Mouse (Mus musculus) liver, adult (tissue): ENCODE measurements around the gene Usp32.

Experiments used
- GATA4 ChIP-seq: IDR thresholded peaks from 2 replicates; pipeline ENCODE4 v1.6.1; 2014; ENCODE audit warnings: mild to moderate bottlenecking, low read length; ENCODE audit not compliant: insufficient replicate concordance

Gene Usp32

DNA sequence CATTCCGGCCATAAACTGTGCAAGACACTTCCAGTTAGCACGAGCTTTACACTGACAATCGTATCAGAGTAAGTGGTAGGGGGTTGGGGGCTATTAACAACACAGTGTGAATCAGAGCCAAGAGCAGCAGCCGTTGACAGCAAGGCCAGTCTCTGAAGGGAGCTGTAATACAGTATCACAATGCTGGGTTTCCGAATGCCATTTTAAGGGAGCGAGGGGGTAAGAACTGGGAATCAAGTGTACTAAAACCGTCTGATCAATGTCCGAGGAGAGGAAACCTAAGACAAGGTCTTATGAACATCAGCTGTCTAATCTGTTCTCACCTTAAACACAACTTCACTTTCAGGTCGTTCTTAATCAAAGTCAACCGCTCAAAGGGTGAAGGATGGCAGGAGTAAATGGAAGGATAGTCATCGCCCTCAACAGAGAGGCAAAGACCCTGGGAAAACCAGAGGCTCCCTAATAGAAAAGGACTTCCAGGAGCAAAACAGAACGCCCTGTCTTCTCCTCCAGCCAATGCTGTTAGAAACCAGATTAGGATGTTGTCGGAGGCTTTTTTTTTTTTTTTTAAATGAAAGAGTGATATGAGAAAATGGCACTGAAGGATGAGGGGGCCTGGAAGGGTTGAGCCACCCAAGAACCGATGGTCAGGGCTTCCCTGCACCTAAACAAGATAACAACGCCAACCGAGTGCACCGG, 1.0 kb downstream of the Usp32 start:
- TF ChIP-seq GATA4 = no peak

DNA sequence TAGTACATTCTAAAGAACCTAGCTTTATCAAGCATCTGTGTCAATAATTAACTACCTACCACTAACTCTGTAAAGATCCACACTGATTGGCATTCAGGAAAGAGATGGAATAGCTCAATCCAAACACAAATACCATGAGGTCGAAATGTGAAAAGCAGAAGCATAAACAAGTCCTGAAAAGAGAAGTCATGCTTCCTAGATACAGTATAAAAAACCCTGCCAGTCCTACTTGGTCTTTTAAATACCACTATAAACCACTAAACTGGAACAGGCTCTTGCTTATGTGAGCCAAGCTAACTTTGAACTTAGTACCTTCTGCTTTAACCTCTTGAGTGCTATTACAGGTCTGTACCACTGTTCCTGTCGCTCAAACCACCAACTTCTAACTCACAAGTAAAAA, 8.4 kb downstream of the Usp32 start:
- no peak for TF ChIP-seq GATA4

- no peak for TF ChIP-seq GATA4
These were observed 11.1 kb downstream of the Usp32 start for GRCm38 (mm10) chr11:85128883-85129282.

DNA sequence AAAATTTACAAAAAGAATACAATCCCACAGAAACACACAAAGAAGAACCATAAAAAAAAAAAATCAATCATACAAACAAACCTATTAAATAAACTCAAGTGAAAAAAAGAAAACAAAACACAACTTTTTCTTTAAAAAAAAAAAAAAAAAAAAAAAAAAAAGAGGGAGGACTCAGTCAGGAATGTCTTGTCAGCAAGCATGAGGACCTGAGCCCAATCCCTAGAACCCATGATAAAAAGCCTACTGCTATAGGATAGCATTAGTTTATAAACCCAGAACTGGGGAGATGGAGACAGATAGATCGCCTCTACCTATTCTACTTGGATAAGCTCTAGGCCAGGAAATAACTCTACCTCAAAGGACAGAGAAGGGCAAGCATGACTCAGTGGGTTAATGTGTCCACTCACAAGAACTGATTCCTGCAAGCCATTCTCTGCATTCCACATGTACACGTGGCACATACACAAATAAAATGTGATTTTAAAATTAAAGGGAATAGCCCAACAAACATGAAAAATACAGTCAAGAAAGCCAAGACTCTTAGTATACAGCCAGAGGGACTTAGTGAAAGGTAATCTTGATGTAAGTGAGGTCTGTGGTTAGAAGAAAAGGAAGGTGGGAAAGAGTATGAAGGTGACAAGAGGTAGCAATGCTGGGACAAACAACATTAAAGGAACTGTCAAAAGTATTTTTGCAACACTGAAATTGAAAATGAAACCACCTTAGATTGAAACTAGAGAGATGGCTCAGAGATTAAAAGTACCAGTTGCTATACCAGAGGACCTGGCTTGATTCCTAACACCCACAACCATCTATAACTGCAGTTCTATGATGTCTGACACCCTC, 13.5 kb downstream of the Usp32 start:
- TF ChIP-seq GATA4 = no peak

DNA sequence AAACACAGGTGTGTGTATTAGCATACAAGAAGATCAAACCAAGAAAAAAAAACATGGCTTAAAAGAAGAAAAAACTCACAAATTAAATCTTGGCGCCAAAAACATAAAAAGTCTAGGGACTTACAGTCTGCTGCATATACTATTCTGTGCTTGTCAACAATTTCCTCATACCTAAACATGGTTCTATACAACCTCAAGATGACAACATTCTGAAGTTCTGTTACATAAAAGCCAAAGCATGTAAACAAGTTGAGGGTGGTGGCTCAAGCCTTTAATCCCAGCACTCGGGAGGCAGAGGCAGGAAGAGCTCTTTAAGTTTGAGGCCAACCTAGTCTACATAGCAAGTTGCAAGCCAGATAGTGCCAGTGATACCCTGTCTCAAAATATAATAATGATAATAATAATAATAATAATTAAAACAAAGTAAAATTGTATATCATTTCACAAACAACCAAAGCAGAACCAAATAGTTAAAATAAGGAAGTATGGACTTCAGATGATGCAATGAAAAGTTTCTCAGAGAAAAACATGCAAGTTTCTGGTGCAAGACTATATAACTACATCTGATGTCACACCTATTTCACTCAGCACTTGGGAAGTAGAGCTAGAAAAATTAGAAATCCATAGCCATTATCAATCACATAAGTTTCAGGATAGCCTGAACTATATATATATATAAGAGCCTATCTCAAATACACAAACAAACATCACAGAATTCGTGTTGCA, 16.5 kb downstream of the Usp32 start:
- TF ChIP-seq GATA4 = no peak

DNA sequence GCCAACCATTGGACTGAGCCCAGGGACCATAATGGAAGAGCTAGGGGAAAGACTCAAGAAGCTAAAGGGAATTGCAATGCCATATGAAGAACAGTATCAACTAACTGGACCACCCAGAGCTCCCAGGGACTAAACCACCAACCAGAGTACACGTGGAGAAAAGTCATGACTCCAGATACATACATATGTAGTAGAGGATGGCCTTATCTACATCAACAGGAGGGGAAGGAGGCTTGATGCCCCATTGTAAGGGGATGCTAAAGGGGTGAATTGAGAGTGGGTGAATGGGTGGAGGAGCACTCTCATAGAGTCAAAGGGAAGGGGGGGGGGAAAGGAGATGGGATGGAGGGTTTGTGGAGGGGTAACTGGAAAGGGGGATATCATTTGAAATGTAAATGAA, 17.9 kb downstream of the Usp32 start:
- no peak for TF ChIP-seq GATA4

DNA sequence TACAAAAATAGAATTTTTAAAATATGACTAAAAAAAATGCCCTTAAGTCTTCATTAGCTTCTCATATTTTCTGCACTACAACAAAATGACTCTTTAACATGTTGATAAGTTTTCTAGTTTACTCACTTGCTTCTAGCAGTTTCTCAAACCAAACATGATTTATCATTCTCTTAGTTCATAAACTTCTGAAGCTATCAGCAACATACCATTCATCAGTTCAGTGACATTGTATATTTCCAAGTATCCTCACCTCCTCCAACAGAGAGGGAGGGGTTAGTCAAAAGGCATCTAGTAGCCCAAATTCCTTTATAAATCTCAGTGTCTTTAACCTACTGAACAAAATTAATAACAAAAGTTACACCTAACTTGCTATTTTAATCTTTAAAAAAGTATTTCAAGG, 22.8 kb downstream of the Usp32 start:
- TF ChIP-seq GATA4 = no peak

DNA sequence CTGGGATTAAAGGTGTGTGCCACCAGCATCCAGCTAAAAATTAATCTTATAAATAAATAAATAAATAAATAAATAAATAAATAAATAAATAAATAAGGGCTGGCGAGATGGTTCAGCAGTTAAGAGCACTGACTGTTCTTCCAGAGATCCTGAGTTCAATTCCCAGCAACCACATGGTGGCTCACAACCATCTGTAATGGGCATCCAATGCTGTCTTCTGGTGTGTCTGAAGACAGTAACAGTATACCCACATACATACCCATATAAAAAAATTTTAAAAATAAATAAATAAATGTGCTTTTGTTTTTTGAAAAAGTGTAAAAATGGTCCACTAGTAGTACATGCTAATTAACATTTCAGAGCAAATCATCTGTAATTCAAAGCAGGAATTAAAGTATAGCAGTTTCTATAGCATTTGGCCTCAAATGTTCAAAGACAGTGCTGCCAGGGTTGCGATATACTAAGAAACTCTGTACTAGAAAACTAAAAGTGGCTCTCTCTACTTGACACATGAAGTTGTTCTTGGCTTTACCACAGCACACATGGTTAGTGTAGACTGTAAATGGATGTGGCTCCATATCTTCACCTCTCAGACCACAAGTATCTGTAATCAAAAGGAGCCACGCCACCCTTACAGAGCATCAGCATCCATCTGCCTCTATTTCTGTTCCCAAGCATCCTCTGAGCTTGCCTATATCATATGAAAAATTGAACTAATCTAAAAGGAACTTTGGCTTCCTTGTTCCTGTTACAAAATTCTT, 23.7 kb downstream of the Usp32 start:
- TF ChIP-seq GATA4 = no peak

- no peak for TF ChIP-seq GATA4
These were observed 30.0 kb downstream of the Usp32 start for GRCm38 (mm10) chr11:85109957-85110356.

DNA sequence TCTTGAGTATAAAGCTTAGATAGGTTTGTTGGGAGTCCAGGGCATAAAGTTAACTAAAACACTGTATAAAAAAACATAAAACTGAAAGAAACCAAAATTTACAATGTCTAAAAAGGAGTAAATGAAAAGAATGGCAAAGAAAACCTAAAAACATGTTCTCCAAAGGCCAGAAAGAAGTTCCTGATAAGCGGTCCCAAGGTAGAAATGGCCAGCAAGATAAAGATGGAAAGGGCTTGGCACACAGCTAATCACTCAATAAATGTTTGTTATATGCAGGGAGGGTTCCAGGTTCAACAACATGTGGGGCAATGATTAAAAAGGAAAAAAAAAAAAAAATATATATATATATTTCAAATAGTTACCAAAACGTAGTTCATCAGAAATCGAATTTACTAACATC, 32.7 kb downstream of the Usp32 start:
- no peak for TF ChIP-seq GATA4

DNA sequence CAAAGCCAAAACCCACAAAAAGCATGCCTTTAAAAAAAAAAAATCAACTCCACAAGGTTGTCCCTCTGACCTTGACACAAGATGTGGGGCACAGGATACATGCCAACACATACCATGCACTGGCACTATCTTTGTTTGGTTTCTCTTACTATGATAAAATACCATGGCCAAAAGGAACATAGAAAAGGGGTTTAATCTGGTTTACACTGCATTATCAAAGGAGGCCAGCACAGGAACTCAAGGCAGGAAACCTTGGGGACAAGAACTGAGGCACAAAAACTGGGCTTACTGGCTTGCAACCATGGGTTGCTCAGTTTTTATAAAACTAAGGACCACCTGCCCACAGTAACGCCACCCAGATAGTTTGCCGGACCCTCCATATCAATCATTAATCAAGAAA, 34.1 kb downstream of the Usp32 start:
- no peak for TF ChIP-seq GATA4

DNA sequence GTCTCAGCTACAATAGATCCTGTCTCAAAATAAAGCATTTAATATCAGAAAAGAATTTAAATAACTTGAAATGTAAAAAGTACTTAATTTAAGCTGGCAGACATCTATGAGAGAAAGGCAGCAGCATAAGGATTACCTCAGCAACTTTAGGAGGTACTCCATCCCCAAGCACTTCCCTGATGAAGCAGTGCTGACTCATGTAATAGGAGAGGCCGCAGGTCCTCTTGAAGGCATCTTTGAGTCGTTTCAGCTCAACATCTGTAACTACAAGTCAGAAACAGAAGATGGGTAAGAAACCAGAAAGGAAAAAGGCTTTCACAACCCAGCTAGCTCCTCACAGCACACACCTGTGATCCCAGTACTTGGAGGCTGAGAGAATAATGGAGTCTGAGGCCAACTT, 36.2 kb downstream of the Usp32 start:
- no peak for TF ChIP-seq GATA4

GRCm38 (mm10) chr11:85095116-85095515, 44.8 kb downstream of the Usp32 start:
- no peak for TF ChIP-seq GATA4

- TF ChIP-seq GATA4 = no peak
These were observed 53.7 kb downstream of the Usp32 start for GRCm38 (mm10) chr11:85086253-85086652.

- no peak for TF ChIP-seq GATA4
These were observed 72.1 kb downstream of the Usp32 start for GRCm38 (mm10) chr11:85067871-85068270.
